Mouse (Mus musculus): ENCODE measurements around the gene Aatf.

DNA sequence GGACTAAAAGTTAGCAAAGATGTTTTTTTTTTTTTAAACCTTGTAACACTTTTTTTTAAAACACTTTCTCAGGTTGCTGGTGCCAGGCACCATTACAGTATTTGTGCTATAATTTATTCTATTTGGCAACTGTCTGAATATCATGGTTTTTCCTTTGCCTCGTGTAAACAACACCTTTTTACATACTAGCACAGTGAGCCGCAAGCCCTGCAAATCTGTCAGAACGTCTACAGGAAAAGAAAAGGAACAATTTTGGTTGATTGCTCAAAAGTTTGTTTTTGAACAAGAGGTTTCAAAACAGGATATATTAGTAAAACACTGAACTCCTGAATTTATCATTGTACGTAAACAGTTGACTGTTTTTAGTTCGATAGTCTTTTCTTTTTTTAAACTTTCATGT is 4.9 kb upstream of the Aatf start:
- TF ChIP-seq EP300 (IDR thresholded peaks at IDR 0.05; ENCODE audit: insufficient read depth, low read depth, low read length) (no peak), CTCF (IDR thresholded peaks at IDR 0.05; ENCODE audit: low read depth, low read length) (no peak)

All from ES-Bruce4 (cell line).